Mouse (Mus musculus) ES-Bruce4 (cell line): ENCODE results near the gene Thsd1.
"Not testable (repeated sequence)": the region's sequence is repeated elsewhere in the genome, so short reads cannot be mapped to it uniquely, and the experiment has no call there.

Experiments
- CTCF ChIP-seq: IDR thresholded peaks from one replicate; pipeline ENCODE4 v1.8.1; 2011; ENCODE audit warnings: low read depth, low read length
- EP300 ChIP-seq: IDR thresholded peaks from 2 replicates; pipeline ENCODE4 v1.6.1; 2011; ENCODE audit warnings: low read depth, low read length; ENCODE audit not compliant: insufficient read depth
- POLR2A ChIP-seq: IDR thresholded peaks from one replicate; pipeline ENCODE4 v1.8.1; 2011; ENCODE audit warnings: low read length; ENCODE audit not compliant: insufficient read depth

GRCm38 (mm10) chr8:22304045-22304444, 76.9 kb downstream of the Thsd1 start:
- TF ChIP-seq CTCF, EP300, POLR2A: not testable (repeated sequence)
